Mouse (Mus musculus) brain, embryonic 14.5 days (tissue): Measurements from ENCODE around the gene Atp6v1f. TPM values are rescaled to one million over a fixed set of nuclear protein-coding genes. Genes with fewer than 3 reads are reported as not detected.

Experiments used
- DNase-seq: peaks from one replicate; pipeline ENCODE4 v3.0.0-alpha.2; 2011; ENCODE audit warnings: low read depth
- CTCF ChIP-seq: fragments of 200-500 bp; IDR thresholded peaks from 2 replicates; pipeline ENCODE4 v1.5.1; 2012; ENCODE audit warnings: inconsistent platforms, mild to moderate bottlenecking, moderate library complexity, borderline replicate concordance; ENCODE audit not compliant: insufficient read depth, insufficient read length; ENCODE audit errors: extremely low read depth
- POLR2A ChIP-seq: fragments of 200-500 bp; IDR thresholded peaks from 2 replicates; pipeline ENCODE4 v1.6.1; 2012; ENCODE audit warnings: mild to moderate bottlenecking, inconsistent platforms, borderline replicate concordance; ENCODE audit not compliant: poor library complexity, insufficient read depth, insufficient read length, severe bottlenecking; ENCODE audit errors: extremely low read depth
- polyA plus RNA-seq: library from polyadenylated mRNA; depleted of rRNA; stranded (reverse); fragments of >200 nt; gene quantifications from 2 replicates; pipeline ENCODE4 v1.2.3, GENCODE M21; 2012; rRNA removed

Gene Atp6v1f
- polyA plus RNA-seq, 1 experiment = 258 TPM

- no peak for TF ChIP-seq CTCF
- no peak for TF ChIP-seq POLR2A
- no peak for DNase-seq
Observed at GRCm38 (mm10) chr6:29500177-29500576, 32.7 kb downstream of the Atp6v1f start.

- no peak for DNase-seq
- TF ChIP-seq CTCF (no peak), POLR2A (no peak)
Observed at GRCm38 (mm10) chr6:29500810-29501209, 33.3 kb downstream of the Atp6v1f start.

DNA sequence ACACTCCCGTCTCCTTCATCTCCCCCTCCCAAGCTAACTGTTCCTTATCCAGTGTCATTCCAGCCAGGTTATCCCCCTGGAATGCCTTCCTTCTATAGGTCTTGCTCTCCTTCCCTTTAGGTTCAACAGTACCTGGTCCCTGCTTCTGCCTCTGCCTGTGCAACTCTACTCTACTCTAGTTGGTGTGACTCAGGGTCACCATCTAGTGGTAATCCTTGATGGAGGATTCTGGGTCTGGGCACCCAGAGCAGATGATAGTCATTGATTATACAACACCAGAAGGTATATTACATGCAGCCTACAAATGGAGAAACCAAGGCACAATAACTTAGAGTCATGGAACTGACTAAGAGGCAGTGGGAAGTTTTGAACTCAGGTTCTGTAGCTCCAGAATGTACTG, 34.1 kb downstream of the Atp6v1f start:
- no peak for DNase-seq
- TF ChIP-seq POLR2A (no peak), CTCF (peak; percentile 10; the same call in 1 of the 2 replicates)

- TF ChIP-seq CTCF (no peak), POLR2A (no peak)
- no peak for DNase-seq
Observed at GRCm38 (mm10) chr6:29505493-29505892, 38.0 kb downstream of the Atp6v1f start.

GRCm38 (mm10) chr6:29506834-29507233, 39.3 kb downstream of the Atp6v1f start:
- DNase-seq = no peak
- TF ChIP-seq POLR2A = no peak
- TF ChIP-seq CTCF = no peak

DNA sequence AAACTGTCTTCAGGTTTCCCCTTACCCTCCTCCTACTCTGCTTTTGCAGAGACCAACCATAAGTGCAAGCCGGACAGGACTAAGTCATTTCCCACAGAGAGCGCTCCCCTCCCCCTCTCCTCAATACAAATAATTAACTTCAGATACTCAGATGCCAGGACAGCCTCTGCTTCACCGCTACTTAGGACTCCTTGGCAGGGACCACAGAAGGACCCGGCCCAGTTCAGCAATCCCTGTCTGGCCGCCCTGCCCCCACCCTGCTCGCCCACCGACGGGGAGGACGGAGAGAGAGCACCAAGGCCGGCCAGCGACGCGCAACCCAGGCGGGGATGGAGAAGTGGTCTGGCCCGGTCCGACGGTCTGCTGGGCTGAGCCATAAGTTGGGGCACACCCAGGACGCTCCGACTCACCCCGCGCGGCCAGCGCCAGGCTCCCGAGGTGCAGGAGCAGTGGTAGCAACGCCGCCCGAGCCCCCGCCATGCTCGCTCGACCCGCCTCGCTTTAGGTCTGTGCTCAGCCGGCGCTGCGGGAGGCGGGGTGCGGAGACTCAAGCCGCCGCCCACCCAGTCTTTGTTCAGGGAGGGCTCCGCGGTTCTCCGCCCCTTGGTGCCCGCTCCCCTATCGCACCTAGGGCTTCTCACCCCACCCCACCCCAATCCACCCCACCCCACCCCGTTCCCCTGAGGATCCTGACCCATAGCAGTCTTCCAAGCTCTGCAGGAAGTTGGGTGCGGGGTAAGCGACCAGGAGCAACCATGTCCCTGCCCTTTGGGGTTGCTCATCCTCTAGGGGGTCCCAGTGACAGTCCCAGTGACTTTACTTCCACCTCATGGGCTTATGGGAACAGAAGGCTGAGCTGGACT, 40.2 kb downstream of the Atp6v1f start, which contains the start of gene Kcp:
Kcp (minus strand) TSS at position 506 of the 863 bp plus-strand sequence.
- TF ChIP-seq POLR2A (no peak), CTCF (no peak)
- DNase-seq = no peak

GRCm38 (mm10) chr6:29509086-29509485, 41.6 kb downstream of the Atp6v1f start:
- DNase-seq = no peak
- no peak for TF ChIP-seq POLR2A
- TF ChIP-seq CTCF = no peak

DNA sequence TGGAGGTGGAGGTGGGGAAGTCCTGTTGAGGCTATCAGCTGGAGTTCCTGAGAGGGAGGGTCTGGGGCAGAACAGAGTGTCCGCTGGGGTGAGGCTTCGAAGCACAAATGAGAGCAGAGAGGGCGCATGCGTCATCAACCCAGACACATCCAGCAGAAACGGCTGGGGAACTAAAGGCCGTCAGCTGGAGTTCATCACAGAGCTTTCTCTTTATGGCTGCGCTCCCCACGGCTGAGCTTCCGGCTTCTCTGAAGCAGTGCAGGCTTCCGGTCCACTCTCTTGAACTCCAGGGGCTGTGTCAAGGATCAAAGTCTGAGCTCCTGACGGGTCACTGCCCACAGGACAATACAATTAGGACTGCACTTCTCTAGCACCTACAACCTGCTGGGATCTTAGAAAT, 45.8 kb downstream of the Atp6v1f start:
- DNase-seq = peak; percentile 75
- TF ChIP-seq POLR2A = no peak
- TF ChIP-seq CTCF = no peak

DNA sequence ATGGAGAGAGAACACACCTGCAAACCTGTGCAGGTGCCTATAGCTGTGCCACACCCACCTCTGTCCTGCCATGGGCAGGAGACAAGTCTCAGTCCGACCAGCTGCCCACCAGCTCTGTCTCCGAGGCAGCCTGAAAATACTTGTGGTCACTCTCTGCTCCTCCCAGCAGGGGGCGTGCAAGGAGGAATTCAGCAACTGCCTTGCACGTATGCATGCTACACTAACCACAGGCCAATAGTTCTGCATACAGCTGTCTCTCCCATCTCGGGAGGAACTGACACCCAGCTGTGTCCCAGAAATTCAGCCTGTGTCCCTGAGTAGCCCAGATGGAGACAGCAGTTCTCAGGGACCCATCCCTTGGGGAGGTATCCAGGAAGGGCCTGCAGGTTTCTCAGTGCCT, 49.6 kb downstream of the Atp6v1f start:
- TF ChIP-seq POLR2A = no peak
- TF ChIP-seq CTCF = peak; percentile 73

More for the DNA sequence above, 49.6 kb downstream of the Atp6v1f start:
- peak; percentile 54 for DNase-seq

Other genes with a start within 250 kb of the Atp6v1f start
- 26.4 and 43.9 TPM in 2 replicates for gene Hilpda, start 195.2 kb upstream of the Atp6v1f start, polyA plus RNA-seq
- 1.5 and 3.1 TPM in 2 replicates for gene Fam71f2, start 188.1 kb upstream of the Atp6v1f start, polyA plus RNA-seq
- gene Fam71f1, start 148.6 kb upstream of the Atp6v1f start, polyA plus RNA-seq = not detected in 2 replicates
- 98.1 and 118 TPM in 2 replicates for gene Calu, start 119.6 kb upstream of the Atp6v1f start, polyA plus RNA-seq
- 0.11 and 0.32 TPM in 2 replicates for gene Opn1sw, start 79.2 kb upstream of the Atp6v1f start, polyA plus RNA-seq
- 44.5 and 46.7 TPM in 2 replicates for gene Ccdc136, start 71.4 kb upstream of the Atp6v1f start, polyA plus RNA-seq
- gene Flnc, start 34.5 kb upstream of the Atp6v1f start, polyA plus RNA-seq = 3.2 and 9.7 TPM in 2 replicates
- gene Atp6v1fnb, start 3.7 kb downstream of the Atp6v1f start, polyA plus RNA-seq = 0.14 and 0.23 TPM in 2 replicates
- 35.4 and 48.3 TPM in 2 replicates for gene Kcp, start 40.2 kb downstream of the Atp6v1f start, polyA plus RNA-seq
- 1.6 and 1.9 TPM in 2 replicates for gene Irf5, start 58.9 kb downstream of the Atp6v1f start, polyA plus RNA-seq
- gene Tnpo3, start 142.2 kb downstream of the Atp6v1f start, polyA plus RNA-seq = 75.1 and 76.8 TPM in 2 replicates
- 5.7 and 10.6 TPM in 2 replicates for gene Tspan33, start 226.5 kb downstream of the Atp6v1f start, polyA plus RNA-seq